ENCODE assay signal across 21 mouse cellular contexts in the genomic region with DNA sequence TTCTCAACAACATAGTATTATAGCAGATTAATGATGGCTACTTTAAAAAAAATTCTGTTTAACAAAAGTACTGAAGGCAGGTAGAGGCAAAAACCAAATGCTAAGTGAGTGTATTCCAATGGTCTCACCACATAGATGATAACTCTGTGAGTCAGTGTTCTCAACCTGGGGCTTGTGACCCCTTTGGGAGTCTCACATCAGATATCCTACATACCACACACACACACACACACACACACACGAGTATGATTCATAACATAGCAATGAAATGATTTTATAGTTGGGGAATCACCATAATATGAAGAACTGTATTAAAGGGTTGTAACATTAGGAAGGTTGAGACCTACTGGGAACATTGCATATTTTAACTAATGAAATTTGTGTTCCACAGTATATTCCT. TPM values are rescaled to one million over a fixed set of nuclear protein-coding genes. Genes with fewer than 3 reads are reported as not detected.
DNase-seq lines count a peak whose midpoint lies in the region; TF ChIP-seq lines count a peak whose summit lies in the region.
"Had no signal": no experiment of that assay in that cellular context is flagged by ENCODE, and none has a peak within 500 bp of the region (broad histone marks: within the 10 kb centered on the region; RNA-seq: fewer than 3 reads in every experiment).

No protein-coding gene starts in this region.

- no peak for TF ChIP-seq CTCF in cerebellum, adult 2 months (IDR thresholded peaks at IDR 0.05; ENCODE audit: borderline replicate concordance, insufficient read depth, low read depth, low read length)

- 58% methylated on average over 1 of the region's 1 CpGs for WGBS in cerebellum, adult 2 months

- no peaks in the 10 kb centered on the region for H3K4me1 ChIP-seq in cerebellum, adult 2 months (ENCODE audit: control insufficient read depth, insufficient read depth, low read length)
- H3K4me1 ChIP-seq: embryonic facial prominence, embryonic 10.5 days; embryonic facial prominence, embryonic 12.5 days; forebrain, embryonic 13.5 days; forebrain, embryonic 15.5 days had no signal

- H3K27me3 ChIP-seq in cerebellum, adult 2 months (ENCODE audit: control insufficient read depth, insufficient read depth, low read length): no peaks in the 10 kb centered on the region
- H3K27me3 ChIP-seq: CH12.LX; embryonic facial prominence, embryonic 12.5 days; forebrain, embryonic 13.5 days; forebrain, embryonic 15.5 days; Patski had no signal

- peak; percentile 81 for DNase-seq in 3T3-L1 (ENCODE audit: low read depth, low spot score)
- peak; percentile 50 for DNase-seq in Muller cell, postnatal 12 days (ENCODE audit: inconsistent ontology term)
- no peak for DNase-seq in urinary bladder, postnatal 4 days (ENCODE audit: low spot score in 2 of 2)
- no peak for DNase-seq in cerebellum, postnatal 4 days (ENCODE audit: low spot score in 2 of 2)
- no peak for DNase-seq in cerebellum, adult 2 months
- DNase-seq: adrenal gland, adult 8-10 months; adrenal gland, postnatal 14 days; adrenal gland, postnatal 36 days; cerebellum, adult 11-12 months; cerebellum, adult 8-10 months; cerebellum, adult 9-11 months; cerebellum, postnatal 14 days; cerebellum, postnatal 36 days; forebrain, postnatal 0 days had no signal

- H3K4me3 ChIP-seq in cerebellum, adult 2 months (replicated peaks; ENCODE audit: insufficient read depth, low read depth, low read length): no peak overlapping the region
- H3K4me3 ChIP-seq: embryonic facial prominence, embryonic 10.5 days; embryonic facial prominence, embryonic 12.5 days; forebrain, embryonic 13.5 days; forebrain, embryonic 15.5 days had no signal

- H3K27ac ChIP-seq in cerebellum, adult 2 months (ENCODE audit: insufficient read depth, low read length): no peak overlapping the region
- H3K27ac ChIP-seq: embryonic facial prominence, embryonic 10.5 days; embryonic facial prominence, embryonic 12.5 days; forebrain, embryonic 13.5 days; forebrain, embryonic 15.5 days had no signal

- TF ChIP-seq POLR2A in cerebellum, adult 2 months (IDR thresholded peaks at IDR 0.05; ENCODE audit: borderline replicate concordance, insufficient read depth, low read length): no peak

RNA-seq across cellular contexts. Expression of gene March1, which starts 30.8 kb away (rescaled TPM):
- polyA plus RNA-seq in cerebellum, adult 2 months (2012; rRNA removed): 3.3 and 4.4 TPM in 2 replicates
- polyA plus RNA-seq: G1E had no signal

Comparison
In these comparisons a context has a peak if more than half of its experiments do, and no peak if none do; other contexts are left out.
1. DNase-seq: peak in 3T3-L1 (single experiment) and Muller cell, postnatal 12 days (single experiment); none in urinary bladder, postnatal 4 days (0 of 2), cerebellum, postnatal 4 days (0 of 2) and cerebellum, adult 2 months (0 of 2).